Mouse (Mus musculus) ZHBTc4 (cell line): ENCODE measurements around the gene Sh3pxd2a.
"Not testable (repeated sequence)": the region's sequence is repeated elsewhere in the genome, so short reads cannot be mapped to it uniquely, and the experiment has no call there.

Source experiments
- DNase-seq: peaks from one replicate; pipeline ENCODE4 v3.0.0-alpha.2; 2011; ENCODE audit warnings: low read depth, low spot score

The Sh3pxd2a gene

DNA sequence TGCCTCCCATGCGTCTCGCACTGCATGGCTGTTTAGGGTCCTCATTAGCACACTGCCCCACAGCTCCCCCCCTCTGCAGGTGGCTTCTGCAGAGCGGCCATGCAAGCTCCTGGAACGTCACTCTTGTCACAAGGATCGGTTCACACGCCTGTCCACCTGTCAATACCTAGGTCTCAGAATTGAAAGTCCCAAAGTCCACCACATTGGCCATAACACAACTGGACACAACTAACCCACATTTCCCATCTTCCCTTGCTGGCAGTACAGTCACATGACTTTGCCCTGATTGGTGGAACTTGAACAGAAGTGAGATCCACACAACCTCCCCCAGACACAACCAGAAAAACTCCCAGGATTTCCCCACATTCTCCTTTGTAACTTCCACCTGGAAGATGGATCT is 53.9 kb downstream of the Sh3pxd2a start:
- no peak for DNase-seq

DNA sequence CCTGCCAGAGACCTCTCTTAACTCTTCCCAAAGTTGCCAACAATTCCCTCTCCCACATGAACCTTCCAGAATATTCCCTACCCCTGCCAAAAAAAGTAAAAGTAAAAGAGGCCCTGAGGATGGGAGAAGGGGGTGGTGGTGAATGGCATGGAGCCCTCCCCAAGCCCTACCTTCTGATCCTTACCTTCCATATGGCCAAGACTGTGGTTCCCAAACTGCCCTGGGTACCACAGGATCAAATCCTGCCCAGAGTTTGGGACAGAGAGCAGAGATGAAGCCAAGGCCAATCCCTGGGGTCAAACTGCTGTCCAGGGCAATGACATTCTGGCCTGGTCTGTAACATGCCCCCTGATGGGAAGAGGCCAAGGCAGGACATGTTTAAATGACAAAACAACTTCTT is 55.1 kb downstream of the Sh3pxd2a start:
- no peak for DNase-seq

DNA sequence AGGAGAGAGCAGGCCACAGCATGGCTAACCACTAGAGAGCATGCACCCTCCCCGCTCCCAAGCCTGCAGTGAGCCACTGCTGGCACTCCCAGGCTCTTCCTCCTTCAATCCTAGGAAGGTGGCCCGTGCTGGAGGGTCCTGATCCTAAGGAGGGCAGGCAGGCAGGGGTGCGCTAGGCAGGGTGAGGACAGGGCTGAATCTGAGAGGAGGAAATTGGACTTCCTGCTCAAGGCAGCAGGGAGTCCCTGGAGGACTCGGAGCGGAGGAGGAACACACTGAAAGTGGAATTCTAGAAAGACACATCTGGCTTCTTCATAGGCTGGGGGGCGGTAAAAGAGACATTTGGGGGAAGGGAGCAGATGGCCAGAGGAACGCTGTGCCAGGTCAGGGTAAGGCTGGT is 55.5 kb downstream of the Sh3pxd2a start:
- no peak for DNase-seq

DNA sequence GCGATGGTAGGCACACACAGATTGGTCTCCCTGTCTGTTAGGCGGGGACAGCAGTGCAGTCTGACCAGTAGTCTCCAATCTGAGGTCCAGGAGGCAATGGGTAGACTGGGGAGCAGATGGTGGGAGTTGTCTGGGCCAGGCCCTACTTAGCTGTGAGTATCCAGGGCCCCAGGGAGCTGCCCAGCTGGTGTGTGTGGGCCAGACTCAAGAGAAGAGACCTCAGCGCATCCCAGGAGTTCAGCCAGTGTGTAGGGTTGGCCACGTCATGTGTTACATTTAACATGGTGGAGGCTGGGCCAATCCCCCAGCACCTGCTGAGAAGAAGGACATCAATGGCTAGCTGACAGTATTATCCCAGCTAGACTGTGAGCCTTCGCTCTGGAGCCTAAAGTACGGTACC is 56.9 kb downstream of the Sh3pxd2a start:
- no peak for DNase-seq

DNA sequence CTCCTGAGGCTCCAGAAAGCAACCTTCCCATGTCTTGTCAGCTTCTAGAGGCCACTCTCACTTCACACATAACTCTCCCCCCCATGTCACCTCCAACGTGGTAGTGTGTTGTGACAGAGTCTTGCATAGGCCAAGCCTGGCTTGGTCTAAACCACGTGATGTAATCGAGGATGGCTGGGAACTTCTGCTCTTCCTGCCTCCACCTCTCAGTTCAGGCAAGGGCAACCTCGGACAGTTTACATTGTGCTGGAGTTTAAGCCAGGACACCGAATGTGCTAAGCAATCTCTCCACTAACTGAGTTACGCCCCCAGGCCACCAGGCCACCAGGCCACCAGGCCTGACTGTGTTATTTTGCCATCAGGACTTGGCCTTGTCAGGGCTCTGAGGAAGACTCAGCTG is 57.7 kb downstream of the Sh3pxd2a start:
- peak; percentile 39 for DNase-seq

DNA sequence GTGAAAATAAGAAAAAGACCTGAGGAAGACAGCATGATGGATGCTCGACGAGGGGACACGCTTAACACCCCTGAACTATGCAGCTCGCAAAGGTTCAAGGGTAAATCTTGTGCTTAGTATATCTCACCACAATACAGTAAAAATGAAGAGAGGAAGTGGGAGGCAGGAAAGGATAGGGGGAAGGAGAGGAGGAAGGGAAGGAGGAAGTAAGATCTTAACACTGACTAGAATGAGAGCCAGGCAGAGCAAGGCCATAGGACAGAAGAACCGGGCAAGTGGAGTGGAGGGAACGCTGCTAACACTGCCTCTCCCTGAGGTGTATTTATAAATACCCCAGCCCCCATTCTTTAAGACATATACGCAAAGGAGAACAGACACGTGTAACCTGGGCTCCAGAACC is 58.7 kb downstream of the Sh3pxd2a start:
- no peak for DNase-seq

DNA sequence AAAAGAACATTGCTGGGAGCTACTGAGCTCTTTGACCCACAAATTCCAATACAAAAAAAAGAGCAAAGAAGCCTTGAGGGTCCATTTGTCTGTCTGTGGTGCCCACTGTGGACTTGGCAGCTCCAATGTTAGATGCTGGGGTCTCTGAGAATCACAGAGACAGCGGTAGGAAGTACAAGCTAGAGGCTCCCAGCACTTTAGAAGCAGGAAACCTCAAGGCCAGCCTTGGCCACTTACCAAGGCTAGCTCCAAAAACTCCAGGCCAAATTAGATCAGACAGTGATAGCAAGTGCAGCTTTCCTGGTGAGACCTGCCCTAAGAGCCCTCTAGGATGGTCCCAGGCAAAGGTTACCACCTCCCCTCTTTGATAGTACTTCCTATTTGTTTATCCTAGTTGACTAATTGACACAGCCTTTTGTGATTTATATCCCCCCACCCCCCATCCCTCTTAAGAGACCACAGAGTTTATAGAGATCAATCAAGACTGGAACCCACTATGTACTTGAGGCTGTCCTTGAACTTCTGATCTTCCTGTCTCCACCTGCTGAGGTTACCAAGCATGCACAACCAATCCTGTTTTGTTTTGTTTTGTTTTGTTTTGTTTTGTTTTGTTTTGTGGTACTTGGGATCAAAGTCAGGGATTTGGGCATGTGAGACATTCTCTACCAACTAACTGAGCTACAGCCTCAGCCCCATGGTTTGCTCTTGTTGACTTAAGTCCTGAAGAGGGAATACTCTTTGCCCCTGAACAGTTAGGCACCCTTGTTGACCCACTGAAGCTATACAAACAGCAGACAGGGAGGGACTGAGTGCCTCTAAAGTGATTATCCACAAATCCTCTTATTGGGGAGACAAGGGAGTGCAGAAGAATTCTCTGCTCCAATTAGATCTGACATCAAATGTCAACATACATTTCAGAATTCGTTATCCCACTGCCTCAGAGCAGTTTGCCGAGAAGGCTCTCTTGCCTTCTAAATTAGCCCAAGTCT is 60.5 kb downstream of the Sh3pxd2a start:
- DNase-seq: peak; percentile 92

DNA sequence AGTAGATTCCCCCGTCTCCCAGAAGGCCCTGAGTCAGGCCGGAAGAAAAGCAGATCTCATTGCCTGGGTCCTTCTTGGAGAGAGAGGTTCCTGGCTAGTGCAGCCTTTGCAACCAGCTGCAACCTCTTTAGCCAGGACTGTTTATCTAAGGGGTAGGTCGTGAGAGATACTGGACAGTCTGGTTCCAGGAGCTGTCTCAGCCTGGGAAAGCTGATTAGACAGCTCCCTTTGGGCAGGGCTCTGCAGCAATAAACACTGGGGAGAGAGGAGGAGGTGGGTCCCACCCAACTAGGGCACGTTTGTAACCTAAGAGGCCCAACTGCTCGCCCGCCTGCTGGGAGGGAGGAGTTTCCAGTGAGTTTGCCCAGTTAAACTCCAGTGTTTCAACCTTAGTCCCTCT is 61.2 kb downstream of the Sh3pxd2a start:
- peak; percentile 90 for DNase-seq

DNA sequence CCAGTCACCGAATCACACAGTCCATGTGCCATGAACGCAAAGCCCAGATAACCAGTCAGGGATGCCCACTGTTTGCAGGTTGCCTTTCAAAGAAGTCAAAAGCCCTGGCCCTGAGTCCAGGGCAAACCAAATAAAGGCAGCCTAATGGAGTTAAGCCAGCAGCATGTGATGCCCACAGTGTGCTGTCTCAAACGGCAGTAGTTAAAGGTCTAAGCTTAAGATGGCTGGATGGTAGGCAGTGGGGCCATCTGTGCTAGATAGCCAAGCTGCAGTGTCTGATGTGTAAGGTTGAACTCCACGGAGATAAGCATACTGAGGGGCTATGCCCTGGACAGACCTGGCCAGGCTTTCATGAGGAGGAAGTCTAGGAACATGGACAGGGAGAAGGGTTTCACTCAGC is 61.7 kb downstream of the Sh3pxd2a start:
- no peak for DNase-seq

DNA sequence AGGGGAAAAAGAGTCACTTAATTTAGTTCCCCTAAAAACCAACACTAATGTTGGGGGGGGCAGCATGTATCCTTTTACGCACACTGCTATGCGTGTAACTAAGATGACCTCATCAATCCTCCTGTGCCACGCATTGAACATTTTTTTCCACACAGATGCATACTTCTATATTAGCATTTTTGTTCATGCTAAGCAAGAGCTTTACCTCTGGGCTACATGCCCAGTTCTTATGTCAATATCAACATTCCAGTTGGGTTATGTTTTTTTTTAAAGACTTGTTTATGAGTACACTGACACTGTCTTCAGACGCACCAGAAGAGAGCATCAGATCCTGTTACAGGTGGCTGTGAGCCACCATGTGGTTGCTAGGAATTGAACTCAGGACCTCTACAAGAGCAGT is 64.5 kb downstream of the Sh3pxd2a start:
- no peak for DNase-seq

DNA sequence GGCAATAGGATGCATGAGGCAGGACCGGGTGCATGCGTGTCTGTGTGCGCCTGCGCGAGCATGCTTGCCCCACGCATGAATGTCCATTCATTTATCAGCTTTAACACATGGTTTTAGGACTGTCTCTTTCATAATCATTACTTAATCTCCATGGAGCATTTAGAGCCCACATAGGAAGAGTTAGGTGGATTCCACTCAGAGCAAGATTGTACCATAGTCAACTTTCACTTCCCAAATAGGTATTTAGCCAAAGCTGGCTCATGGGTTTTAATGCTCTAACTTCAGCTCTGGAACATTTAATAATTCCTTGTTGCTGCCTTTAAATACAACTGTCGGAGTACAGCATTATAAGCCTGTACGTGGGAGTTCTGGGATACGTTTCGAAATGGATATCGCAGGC is 65.2 kb downstream of the Sh3pxd2a start:
- no peak for DNase-seq

DNA sequence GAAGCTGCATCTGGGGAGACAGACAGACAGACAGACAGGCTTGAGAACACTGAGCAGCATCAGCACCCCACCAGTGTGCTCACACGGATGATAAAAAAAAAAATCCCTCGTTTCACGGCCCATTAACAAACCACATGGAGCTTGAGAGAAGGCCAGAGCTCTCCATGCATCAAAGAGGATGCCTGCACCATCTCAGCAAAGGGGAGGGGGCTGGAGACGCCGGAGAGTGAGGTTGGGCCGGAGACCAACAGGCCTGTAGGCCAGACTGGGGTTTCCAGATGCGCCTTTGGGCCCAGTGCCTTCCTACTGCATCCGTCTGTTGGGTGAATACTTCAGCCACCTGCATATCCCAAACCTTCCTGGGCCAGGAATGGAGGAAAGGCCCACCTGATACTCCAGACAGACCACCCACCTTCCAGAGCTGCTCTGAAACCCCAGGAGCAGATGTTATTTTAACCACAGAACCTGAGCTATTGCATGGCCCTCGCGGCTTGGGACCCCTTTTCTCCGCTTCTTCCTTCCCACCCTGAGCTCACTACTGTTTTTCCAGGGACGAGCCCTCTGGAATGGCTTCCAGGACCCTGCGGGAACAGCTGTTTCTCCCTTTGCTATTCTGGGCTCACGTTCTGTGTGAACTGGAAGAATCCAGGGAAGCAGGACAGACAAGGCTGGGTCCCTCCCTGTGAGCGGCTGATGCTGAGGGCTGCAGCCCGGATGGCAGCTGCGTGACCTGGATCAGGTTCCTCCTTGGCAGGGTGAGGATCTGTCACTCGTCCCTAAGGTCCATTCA is 66.1 kb downstream of the Sh3pxd2a start:
- peak; percentile 29 for DNase-seq

DNA sequence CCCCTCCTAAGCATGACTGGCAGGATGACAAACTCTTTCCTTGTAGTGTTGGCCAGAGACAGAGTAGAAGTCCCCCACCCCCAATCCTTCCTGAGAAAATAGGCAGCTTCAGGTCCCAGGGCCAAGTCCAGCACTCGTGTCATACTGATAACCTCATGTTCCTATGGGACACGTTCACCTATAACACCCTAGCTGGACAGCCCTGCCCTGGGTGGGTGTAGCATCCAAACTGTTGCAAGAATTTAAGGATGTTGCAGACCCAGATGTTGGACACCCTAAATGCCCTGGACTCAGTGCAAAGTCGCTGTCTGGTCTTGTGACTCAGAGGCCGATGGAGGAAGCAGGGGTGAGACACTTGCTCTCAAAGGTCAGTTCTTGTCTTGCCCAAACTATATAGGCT is 68.9 kb downstream of the Sh3pxd2a start:
- no peak for DNase-seq

DNA sequence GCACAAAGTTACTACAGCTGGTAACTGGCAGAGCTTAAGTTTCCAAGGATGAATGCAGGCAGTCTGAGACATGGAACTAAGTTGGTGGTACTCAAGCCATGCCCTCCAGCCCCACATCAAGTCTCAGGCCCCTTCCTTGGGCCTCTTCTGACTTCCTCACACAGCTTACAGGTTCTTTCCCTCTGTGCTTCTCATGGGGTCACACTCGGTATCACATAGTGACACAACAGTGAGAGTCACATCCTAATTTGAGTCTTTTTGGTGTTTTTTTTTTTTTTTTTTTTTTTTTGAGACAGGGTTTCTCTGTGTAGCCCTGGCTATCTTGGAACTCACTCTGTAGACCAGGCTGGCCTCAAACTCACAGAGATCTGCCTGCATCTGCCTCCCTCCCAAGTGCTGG is 69.4 kb downstream of the Sh3pxd2a start:
- not testable (repeated sequence) for DNase-seq

DNA sequence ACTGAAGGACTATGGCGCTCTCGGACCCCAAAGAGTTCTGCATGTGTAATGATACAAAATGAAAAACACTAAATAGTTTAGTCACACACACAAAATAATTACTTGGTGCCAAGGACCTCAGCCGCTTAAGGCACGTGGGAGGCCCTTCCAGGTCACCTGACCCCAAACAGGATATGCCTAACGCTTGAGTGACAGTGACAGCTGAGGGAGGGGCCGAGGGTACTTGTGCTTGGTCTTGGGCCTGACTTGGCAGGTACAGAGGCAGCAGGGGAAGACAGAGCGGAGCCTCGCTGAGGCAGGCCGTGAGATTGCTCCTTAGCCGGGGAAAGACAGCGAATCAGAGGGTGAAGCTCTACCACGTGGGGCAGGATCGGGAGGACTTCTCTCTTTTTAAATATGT is 73.3 kb downstream of the Sh3pxd2a start:
- DNase-seq: peak; percentile 69

DNA sequence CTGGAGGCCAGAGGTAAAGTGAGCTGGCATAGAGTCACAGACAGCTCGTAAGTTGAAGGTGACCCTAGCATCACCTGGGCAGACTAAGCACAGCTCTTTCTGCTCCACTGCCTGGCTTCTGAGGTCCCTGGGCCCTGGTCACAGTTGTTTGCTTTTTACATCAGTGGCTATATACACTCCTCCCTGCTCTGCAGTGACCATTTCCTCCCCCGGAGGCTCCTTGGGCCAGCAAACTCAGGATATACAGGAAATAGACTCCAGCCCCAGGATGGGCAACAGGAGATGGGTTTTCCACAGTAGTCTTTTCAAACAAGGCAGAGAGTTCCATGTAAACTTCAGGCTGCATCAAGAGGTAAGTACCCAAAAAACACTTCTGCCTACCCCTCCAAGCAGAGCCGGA is 76.3 kb downstream of the Sh3pxd2a start:
- no peak for DNase-seq

DNA sequence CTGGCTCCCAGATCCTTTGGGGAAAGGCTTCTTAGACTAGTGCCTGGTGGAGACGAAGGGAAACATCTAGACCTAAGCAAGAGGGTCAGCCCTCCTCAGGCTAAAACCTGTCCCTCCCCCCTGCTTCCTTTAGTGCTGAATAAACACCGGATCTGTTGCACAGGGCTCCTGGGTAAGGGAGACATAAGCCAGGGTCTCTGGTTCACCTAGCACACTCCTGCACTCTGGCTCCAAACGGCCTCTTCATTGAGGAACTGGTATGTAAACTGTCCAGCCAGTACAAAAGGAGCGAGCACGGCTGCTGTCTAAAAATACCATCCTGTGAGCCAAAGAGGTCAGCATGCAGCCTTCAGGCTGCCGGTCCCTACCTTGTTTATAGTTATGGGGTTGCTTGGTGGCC is 76.8 kb downstream of the Sh3pxd2a start:
- DNase-seq: no peak

DNA sequence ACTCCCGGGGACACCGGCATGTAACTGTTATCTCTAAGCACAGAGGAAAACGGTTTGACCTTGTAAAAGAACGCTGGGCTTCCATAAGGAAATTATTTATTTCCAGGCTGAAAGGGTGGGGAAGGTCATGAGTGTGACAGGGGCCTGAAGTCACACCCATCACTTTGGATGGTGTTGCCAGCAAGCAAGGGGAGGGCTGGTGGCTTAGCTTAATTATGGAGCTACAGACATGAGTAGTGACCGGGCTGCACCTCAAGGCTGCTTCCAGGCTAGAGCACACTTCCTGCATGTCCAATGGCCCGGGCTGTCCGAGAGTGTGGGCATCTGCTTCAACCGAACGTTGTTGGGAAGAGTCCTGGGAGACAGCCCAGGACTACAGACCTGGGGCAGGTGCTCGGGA is 78.2 kb downstream of the Sh3pxd2a start:
- DNase-seq: no peak

DNA sequence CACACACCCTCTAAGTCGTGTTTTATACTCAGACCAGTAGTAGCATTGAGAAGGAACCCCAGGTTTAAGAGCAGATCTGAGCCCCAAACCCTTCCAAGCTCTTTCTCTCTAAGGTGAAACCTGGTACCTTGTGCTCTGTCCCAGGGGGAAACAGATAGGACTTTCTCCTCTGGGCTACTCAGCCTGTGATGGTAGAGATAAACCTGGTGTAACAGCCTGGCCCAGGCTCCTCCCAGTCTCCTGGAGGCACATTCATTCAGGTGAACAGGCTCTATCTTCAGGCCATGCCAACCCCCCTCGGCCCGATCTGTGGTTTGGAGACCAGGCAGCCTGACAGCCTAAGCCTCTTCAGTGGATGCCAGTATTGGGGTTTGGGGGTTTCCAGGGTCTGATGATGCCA is 79.6 kb downstream of the Sh3pxd2a start:
- no peak for DNase-seq

DNA sequence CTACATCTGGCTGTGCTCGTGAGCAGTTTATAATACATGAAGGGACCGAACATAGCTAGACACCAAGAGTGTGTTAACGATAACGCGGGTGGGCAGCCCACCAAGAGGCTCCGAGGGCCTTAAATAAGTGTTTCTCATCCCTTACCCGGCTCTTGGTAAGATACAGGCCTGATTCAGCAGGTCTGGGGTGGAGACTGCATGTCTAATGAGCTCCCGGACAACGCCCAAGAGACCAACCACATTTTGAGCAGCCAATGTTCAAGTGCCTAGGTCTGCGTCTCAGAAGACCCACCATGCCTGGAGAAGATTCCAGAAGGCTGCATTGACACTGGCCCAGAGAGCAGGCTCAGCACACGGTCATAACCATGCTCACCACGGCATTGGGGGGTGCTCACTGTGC is 80.2 kb downstream of the Sh3pxd2a start:
- DNase-seq: peak; percentile 54

DNA sequence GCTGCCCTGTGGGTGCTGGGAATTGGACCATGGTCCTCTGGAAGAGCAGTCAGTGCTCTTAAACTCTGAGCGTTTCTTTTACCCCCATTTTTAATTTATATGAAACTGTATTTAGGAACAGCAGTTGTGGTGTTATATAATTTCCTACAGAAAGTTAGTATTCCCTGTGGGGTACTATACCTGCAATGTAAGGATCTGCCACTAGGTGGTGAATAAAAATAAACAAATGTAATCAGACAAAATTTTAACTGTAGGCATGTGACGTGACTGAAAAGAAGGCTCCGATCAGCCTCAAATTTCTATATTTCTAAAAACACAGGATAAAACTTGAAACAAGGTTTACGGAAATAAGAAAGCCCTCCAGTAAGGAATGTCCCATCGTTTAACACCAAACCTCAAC is 81.9 kb downstream of the Sh3pxd2a start:
- DNase-seq: no peak

DNA sequence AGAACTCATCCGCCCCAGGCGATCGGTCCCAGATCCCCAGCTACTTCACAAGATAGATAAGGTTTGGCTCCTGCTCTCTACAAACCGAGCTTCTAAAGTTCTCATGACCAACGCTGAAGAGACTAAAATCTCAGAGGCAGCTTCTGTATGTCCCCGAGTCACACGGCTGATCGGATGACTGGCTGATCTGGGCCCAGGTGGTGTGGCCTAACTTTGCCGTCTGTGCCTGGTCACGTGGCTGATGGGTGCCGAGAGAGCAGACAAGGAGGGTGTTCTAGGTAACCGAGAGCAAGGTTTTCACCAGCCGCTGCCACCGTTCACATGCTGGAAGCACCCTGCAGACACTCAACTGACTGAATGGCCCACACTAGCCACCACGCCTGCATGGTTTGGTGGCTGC is 83.2 kb downstream of the Sh3pxd2a start:
- DNase-seq: no peak

DNA sequence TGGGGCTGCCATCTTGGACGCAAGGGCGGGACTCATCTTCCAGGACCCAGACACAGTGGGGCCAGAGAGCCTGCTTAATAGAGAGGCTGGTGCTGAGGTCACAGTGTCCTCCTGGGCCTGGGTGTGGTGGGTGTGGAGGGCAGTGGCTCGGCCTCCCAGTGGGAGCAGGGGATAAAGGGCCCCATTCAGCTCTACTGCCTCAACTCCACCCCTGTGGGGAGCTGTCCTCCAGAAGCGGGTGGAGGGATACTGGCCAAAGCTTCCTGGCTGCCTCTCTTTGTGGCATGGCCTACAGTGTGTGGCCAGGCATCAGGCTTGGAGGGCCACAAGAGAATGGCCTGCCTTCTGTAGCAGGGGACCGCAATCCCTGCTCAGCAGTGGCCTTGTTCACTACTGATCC is 85.1 kb downstream of the Sh3pxd2a start:
- DNase-seq: peak; percentile 77
